Mouse (Mus musculus) inflammation-experienced regulatory T-cells, adult 6 months (primary cell): ENCODE data around the gene Ddah2. TPM values are rescaled to one million over a fixed set of nuclear protein-coding genes. Genes with fewer than 3 reads are reported as not detected.
A peak's percentile ranks its signal among the peaks of the same experiment; 100 is the strongest.

ENCODE experiments used
- ATAC-seq: one replicate; pipeline ENCODE4 v1.8.0; 2017
- polyA plus RNA-seq, 3 experiments: library from polyadenylated mRNA; unstranded; fragments of 100-300 nt; shearing (Covaris generic); gene quantifications; one replicate each; pipeline ENCODE4 v1.2.1; 2017

Gene Ddah2
- polyA plus RNA-seq, 3 experiments from 2014 or later = 0.91 to 3.0 (median 1.3) TPM

DNA sequence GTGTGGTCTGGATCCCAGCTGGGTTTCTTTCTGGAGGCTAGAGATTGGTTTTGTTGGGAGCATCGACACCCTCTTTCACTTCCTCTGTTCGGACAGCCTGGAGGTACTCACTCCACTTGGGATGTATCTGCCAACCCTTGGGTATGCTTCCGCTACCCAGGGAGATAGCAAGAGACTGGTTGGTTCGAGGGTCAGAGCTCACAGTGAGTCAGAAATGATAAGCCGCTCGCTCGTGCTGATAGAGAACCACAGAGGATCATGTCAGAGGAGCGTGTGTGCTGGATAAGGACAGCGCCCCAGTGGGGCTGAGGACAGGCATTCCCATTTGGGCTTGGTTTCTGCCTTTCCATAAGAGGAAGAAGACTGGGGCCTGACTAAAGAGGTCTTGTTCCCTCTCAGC lies 20.9 kb downstream of the Ddah2 start:
- no peak for ATAC-seq

DNA sequence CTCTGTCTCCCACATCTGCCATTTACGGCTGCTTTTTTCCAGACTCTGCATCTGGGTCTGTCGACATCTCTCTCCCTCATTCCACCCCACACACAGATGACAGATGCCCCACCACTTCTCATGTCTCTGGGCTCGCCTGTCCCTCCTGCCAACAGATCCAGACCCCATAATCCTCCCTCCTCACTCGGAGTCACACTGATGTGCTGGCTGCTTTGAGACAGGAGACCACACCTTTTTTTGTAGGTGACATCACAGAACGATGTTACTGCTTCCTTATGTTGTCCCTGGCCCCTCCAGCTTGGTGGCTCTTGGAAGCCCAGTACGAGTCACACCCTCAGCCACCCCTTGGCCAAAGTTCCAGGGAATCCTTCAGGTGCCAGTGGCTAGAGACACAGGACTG lies 21.4 kb downstream of the Ddah2 start:
- ATAC-seq = no peak

DNA sequence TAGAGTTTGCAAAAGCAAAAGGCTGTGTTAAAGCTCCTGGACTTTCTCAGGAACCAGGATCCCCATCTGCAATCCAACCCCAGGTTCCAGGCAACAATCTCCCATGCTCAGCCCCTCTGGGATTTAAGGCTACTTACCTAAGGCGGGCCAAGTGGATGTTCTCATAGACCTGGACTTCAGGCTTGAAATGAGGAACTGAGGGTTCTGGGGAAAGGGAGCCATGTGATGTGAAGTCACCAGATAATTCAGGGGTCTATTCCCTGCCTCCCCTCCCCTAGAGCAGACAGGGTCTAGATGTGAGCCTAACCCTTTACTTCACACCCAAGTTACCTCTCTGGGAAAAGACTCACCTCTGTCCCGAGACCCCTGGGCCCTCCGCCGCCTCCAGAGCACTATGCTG lies 21.9 kb downstream of the Ddah2 start:
- ATAC-seq = no peak

DNA sequence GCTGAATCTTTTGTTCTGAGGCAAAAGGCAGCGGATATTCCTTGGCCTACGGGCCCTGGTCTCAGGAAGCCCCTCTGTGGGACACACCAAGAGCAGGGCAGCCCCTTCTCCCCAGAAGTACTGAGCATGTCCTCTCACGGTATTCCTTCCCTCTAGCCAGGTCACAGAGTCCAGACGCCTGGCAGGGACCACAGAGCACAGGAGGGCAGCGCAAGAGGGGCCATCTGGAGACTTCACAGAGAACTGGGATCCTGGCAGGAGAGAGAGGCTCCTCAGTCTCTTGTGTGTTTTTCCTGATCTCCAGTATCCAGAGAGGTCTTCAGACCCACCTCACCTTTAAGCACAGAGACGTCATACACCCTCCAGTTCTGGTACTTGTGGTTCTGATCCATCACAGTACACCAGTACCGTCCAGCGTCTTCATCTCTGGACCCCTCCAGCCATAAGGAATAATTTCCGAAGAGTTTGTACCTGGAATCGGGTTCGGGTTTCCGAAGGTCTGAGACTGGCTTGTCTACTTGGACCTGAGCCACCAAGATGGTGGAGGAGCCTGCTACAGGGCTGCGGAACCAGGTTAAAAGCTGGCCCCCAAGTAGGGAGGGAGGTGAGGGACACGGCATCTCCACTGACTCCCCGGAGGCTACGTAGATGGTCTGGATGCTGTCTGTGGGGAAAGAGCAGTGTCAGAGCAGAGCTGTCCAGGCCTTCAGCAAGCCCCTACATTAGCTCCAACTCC lies 24.2 kb downstream of the Ddah2 start:
- no peak for ATAC-seq

DNA sequence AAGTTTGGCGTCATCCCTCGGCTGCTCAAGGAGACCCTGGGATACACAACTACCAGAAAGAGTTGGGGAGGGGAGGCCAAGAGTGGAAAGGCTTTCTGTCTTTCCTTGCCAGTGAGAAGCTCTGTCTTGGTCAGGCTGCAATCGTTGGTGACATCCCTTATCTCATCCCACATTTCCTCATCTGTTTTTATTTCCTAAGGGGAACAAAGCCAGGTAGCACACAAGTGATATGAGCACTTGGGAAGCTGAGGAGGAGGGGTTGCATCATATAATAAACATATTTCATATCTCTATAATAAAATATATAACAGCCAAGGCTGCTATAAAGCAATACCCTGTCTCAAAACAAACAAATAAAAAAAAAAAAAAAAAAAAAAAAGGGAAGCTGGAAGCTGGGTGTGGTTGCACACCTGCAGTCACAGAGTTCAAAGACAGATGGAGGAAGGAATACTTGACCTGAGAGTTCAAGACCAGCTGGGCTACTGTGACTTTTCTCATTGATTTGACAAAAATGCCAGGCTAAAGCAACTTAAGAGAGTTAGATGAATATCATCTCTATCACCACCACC lies 25.2 kb downstream of the Ddah2 start:
- ATAC-seq = no peak

DNA sequence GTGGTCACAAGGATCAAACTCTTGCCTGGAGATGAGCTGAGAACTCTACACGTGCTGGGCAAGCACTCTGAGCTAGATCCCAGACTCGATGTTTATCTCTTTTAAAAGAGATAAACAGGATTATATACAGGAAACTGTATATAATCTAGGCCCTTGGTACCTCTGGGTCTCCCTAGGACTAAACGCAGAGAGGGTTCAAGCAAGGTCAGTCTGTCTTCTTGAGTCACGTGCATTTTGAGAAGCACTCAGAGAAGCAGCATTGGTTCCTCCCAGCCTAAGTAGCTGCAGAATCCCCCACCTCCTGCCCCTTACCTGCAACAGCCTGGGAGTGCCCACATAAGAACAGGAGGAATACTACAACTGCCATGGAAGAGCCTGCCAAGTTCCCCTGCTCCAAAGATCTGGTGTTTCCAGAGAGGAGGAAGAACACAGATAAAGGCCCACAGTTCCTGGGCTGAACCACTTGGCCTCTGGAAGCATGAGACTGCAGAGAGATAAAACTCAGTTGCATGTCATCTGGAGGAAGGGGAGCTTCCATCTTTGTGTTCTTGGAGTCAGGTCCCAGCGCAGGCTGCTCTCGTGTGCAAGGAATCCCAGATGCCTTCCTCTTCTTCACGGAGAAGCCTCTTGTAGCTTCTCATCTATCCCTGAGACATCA lies 26.5 kb downstream of the Ddah2 start, which contains the start of gene Ly6g6f:
Gene Ly6g6f (minus strand): TSS at position 403 of the 658 bp plus-strand sequence.
- ATAC-seq = no peak

DNA sequence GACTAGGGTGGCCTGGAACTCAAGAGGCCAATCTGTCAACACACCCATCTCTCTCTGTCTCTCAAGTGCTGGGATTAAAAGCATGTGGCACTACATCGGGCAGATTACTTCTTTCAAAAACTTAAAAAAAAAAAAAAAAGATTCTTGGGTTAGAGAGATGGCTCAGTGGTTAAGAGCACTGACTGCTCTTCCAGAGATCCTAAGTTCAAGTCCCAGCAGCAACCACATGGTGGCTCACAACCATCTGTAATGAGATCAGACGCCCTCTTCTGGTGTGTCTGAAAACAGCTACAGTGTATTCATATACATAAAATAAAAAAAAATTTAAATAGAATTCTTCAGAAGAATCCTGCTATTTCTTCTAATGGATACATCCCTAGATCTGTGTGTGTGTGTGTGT lies 29.3 kb downstream of the Ddah2 start:
- ATAC-seq = no peak

DNA sequence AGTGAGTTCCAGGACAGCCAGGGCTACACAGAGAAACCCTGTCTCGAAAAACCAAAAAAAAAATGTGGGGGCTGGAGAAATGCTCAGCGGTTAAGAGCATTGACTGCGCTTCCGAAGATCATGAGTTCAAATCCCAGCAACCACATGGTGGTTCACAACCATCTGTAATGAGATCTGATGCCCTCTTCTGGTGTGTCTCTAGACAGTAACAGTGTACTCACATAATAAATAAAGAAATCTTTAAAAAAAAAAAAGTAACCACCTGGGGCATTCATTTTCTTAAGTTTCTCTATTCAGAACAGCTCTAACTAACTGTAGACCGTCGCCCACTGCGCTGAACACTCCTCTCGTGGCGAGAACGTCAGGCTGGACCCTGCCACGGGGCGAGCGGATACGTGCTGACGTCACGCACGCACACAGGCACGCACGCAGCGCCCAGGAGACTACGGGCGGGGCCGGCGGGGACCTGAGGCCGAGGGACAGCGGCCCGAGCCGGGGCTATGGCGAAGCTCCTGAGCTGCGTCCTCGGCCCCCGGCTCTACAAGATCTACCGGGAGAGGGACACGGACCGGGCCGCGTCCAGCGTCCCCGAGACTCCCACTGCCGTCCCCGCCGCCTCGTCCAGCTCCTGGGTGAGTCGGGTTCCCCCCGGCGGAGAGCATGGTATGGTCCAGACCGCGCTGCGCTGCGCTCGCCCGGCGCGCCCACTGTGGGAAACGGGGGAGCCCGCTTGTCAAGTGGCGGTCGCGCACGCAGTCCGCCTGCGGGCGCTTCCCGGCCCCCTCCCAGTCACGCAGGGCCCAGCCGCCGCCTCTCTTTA lies 30.2 kb downstream of the Ddah2 start, which contains the start of gene Abhd16a:
Gene Abhd16a (plus strand): TSS at position 439 of the 820 bp plus-strand sequence.
- peak; percentile 95 for ATAC-seq

DNA sequence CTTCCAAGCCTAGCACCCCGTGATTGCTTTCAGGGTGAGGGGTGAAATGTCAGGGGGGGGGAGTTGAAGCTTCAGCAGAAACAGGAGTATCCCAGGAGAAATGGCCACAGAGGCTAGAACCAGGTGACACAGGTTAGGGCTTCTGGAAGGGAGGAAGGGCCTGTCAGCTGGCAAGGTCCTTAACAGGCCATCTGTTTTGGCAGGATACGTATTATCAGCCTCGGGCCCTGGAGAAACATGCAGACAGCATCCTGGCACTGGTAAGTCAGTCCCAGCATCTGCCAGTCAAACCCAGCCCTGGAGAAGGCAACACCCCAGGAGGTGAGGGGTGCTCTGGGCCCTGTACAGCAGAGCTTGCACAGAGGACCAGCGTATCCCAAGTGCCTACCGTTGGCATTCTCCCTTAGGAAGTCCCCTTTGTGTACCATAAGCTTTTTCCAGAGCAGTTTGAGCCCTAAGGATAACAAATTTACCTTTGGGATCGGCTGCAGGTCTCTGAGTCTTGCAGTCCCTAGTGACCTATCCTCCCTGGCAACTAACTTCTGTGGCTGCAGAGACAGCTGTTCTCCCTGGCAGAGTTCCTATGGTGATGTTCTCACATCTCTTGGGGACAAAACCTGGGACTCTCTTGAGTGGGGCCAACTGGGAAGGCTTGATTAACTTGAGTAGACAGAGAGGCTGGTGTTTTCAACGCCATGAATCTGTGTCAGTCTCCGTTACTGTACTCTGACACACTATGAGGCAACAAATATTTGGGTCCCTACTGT lies 31.5 kb downstream of the Ddah2 start:
- no peak for ATAC-seq

DNA sequence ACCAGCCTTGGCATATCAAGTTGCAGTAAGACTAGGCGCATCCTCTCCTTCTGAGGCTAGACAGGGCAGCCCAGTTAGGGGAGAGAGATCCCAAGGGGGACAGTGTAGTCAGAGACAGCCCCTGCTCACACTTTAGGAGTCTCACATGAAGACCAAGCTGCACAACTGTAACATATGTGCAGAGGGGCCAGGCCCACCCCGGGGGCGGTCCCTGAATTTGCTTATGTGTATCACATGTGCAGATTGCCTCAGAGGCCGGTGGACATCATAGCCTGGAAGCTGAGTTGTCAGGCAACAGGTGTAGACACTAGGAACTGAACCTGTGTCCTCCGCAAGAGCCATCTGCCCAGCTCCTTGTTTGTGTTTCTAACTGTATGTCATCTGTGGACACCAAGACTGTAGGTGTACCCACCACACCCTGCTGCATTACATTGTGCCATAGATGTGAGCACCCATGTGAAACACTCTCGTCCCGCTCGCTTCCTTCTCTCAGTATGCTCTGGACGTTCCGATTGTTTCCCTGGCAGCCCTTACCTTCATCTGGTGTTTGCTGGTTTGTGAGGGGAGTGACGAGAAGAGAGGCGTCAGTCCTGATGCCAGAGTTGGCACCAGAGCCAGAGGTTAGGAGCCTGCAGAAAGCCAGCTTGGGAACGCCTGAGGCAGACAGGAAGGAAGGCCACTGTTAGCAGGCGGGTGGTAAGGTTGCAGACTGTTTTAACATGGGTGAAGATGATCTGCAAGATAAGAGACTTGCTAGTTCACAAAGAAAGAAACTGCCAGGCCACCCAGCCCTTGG lies 33.8 kb downstream of the Ddah2 start:
- no peak for ATAC-seq

DNA sequence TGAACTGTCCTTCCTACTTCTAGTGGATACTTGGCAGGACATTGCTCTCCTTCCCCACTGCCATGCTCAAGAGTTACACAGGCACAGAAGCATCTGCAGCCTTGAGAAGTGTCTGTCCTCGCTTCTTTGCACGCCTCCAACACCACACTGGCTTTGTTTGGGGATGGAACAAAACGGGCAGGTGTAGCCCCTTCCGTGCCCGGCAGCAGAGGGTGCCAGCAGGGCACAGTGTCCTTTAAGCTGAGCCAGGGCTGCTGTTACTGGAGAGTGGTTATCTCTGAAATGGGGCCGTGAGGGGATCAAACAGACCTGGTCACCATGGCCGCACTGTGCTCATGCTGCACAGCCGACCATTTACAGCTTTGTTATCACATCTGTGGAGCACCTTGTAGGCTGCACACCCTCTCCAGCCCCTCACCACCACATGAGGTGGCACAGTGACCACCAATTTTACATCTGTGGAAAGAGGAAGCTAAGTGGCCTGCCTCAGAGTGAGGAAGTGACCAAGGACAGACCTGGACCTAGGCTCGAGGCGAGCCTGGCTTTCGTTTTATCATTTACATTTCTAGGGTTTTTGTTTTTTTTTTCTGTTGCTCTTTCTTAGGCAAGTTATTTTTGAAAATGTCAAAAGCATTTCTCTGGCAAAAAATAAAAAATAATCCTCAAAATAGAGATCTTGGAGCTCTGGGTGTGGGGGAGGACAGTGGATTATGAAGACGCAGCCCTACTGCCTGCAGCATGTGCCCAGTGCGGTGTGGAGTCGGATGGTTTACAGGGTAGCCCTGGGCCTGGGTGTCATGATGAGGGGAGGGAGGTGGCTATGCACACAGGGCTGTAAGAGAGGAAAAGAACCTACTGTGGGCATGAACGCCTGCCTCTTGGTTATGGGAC lies 35.9 kb downstream of the Ddah2 start:
- ATAC-seq = no peak

DNA sequence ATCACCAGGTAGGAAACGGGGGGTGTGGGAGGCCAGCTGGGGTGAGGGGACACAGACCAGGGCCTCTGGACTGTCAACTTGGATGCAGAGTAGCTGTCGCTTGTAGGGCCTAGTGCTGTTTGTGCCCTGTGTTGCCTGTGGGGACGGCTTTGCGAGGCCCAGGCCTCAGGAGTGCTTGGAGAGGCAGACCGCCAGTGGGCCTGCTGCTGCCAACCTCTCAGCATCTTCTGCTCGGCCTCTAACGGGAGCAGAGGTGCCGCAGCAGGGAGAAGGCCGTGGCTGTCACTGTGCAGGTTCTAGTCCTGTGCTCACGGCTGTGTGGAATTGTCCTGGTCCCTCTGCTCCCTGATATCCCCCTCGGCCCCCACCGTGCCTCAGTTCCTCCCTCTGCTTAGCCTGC lies 37.8 kb downstream of the Ddah2 start:
- ATAC-seq = no peak

DNA sequence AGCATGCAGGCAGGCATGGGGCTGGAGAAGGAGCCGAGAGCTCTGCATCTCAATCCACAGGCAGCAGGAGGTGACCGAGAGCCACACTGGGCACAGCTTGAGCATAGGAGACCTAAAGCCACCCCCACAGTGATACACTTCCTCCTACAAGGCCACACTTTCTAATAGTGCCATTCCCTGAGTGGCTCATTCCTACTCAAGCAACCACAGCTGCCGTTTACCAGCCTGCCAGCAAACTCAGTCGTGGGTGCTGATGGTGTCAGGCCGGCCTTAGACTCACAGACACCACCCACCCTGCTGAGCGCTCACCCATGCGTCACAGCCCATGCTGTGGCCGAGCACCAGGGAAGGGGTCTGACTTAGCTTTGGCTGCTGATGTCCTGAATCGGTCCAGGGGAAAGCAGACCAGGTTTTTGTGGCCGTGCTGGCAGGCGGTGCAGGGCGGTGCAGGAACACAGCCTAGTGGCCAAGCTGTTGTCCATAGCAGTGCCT lies 38.4 kb downstream of the Ddah2 start:
- ATAC-seq = no peak

DNA sequence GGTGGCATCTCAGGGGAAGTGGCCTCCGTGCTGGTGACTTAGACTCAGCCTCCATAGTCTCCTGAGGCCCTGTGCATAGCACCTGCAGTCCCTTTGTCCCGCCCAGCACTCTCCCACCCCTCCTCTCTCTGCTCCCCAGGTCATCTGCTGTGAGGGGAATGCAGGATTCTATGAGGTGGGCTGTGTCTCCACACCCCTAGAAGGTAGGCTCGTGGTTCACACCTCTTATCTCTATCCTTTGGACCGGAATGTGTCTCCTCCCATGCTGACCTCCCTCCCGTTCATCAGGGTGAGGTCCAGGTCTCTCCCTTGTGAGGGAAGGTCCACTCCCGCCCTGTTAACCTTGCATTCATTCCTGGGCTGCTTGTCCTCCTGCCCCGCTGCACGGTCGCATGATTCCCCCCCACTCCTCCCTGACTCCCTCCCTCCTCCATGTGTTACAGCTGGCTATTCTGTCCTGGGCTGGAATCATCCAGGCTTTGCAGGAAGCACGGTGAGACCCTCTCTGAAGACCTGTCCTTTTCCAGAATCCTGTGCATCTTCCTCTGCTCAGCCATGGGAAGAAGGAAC lies 41.4 kb downstream of the Ddah2 start:
- no peak for ATAC-seq

DNA sequence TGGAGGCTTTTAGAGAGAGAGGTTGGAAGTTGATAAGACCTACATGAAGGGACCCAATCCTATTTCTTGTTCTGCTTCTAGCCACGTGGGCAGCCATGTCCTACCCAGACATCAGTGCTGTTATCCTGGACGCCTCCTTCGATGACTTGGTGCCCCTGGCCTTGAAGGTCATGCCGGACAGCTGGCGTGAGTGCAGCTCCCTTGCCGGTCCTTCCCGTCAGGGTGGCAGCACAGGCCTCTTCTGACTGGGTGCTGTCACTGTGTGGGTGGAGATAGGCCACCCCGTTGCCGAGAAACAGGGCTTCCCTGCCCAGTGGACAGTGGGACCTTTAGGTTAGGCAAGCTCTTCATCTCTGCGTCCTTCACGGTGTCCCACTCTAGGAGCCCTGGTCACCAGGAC lies 42.3 kb downstream of the Ddah2 start:
- ATAC-seq = no peak

DNA sequence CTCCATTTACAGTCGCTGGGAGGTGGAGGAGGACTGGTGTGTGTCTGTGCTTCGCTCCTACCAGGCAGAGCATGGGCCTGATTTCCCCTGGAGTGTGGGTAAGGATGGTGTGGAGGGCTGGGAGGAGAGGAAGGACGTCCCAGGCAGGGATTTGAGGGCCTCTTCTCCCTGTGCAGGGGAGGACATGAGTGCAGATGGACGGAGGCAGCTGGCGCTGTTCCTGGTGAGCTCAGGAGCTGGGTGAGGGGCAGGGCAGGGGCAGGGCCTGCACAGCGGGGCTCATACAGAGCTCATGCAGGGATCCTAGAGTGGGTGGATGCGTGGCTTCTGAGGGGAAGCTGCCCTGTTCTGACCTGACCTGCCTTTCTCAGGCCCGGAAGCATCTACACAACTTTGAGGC lies 43.5 kb downstream of the Ddah2 start:
- ATAC-seq = no peak

DNA sequence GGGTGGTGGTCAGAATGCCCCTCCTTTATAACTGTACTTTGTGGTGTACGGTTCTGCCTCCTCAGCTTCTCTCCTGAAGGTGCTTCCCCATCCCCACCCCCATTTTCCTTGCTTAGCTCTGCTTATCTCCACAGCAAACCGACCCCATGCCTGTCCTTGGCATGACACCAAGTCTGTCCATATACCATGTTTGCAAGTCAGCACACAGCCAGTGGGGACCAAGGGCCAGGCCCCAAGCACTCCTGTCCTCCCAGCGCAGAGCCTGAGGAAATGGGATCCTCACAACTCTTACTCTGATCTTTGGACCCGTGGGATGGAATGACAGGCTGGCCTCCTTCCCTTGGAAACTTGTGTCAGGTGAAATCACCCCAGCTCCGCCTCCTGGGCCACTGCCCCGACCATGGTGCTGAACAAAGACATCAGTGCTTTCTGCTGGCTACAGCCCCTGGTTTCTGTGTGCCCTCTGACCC lies 44.4 kb downstream of the Ddah2 start:
- ATAC-seq = no peak

DNA sequence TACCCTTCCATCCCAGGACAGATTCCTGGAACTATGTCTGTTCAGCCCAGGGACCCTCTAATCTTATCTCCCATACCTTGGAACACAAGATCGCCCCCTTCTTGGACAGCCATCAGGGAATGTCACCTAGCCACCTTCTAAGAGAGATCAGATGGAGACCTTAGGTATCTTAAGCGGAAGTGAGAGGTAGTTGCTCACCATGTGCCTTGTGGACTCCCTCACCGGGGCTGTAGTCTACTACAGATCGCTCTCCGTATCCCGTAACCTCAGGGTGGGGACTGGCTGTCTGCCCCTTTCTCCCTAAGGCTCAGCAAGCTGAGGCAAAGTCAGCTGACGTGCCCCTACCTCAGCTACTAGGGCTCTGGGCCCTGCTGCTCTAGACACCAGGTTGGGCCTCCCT lies 45.2 kb downstream of the Ddah2 start:
- no peak for ATAC-seq

DNA sequence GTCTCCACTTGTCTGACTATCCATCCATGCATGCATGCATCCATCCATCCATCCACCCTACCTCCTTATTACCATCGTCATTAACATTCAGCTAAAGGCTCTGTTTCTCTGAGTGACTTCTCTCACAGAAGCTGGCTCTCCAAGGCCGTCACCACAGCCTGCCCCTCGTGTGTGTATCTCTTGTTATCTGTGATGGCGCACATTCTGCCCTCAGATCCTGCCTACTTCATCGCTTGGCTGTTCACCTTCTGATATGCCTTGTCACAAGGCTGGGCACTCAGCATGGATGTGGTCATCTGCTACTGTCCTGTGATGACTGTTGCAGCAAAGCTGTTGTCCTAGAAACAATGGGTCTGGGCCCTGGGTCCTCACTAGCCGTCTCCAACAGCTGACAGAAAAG lies 45.9 kb downstream of the Ddah2 start:
- no peak for ATAC-seq
